Mouse (Mus musculus) bone marrow macrophage, adult 2 months (primary cell): Measurements from ENCODE around the gene Vmn1r82. TPM values are rescaled to one million over a fixed set of nuclear protein-coding genes. Genes with fewer than 3 reads are reported as not detected.

Source experiments
- H3K27ac ChIP-seq: 2 replicates; pipeline ENCODE4 v1.5.1; 2012; ENCODE audit warnings: low read depth, low read length; ENCODE audit not compliant: insufficient read depth
- H3K4me1 ChIP-seq: 2 replicates; pipeline ENCODE4 v1.6.1; 2012; ENCODE audit warnings: low read length; ENCODE audit not compliant: control insufficient read depth, insufficient read depth
- H3K4me3 ChIP-seq: 2 replicates; pipeline ENCODE4 v1.5.1; 2012; ENCODE audit warnings: mild to moderate bottlenecking, low read length, moderate library complexity; ENCODE audit not compliant: insufficient read depth
- CTCF ChIP-seq: IDR thresholded peaks from 2 replicates; pipeline ENCODE4 v1.5.1; 2012; ENCODE audit warnings: low read depth, mild to moderate bottlenecking, low read length, moderate library complexity
- POLR2A ChIP-seq: IDR thresholded peaks from 2 replicates; pipeline ENCODE4 v1.6.1; 2012; ENCODE audit warnings: mild to moderate bottlenecking, low read depth, low read length, borderline replicate concordance
- polyA plus RNA-seq: library from polyadenylated mRNA; stranded (reverse); fragments of >200 nt; gene quantifications from 2 replicates; pipeline ENCODE4 v1.2.4, GENCODE M21; 2012; ENCODE audit not compliant: missing spikeins, insufficient read depth, insufficient read length

The Vmn1r82 gene
- not detected in 2 replicates for polyA plus RNA-seq

DNA sequence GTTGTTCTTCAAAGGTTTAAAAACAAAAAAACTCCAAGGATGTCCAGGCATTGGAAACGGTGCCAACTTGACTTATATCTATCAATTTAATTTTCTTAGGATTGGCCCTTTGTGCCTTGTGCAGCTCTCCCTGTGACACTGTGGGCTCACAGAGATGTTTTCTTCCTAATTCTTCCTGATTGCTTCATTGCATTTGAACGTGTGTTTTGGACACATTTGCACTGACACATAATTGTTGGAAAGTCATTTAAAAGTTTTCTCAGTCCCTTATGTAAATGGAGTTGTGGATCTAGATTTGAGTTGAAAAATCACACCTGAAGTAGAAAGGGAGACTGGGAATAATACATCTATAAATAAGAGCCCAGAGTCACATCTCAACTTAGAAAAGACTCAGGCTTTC lies at the start of gene Vmn1r82:
Gene Vmn1r82, plus strand, starts transcription at position 301 of the 400 bp plus-strand sequence.
- TF ChIP-seq CTCF (no peak), POLR2A (no peak)
- H3K4me3 ChIP-seq: no peak within 1 kb of the TSS
- H3K27ac ChIP-seq: no peak within 1 kb of the TSS
- no peaks in the 10 kb centered on the region for H3K4me1 ChIP-seq

DNA sequence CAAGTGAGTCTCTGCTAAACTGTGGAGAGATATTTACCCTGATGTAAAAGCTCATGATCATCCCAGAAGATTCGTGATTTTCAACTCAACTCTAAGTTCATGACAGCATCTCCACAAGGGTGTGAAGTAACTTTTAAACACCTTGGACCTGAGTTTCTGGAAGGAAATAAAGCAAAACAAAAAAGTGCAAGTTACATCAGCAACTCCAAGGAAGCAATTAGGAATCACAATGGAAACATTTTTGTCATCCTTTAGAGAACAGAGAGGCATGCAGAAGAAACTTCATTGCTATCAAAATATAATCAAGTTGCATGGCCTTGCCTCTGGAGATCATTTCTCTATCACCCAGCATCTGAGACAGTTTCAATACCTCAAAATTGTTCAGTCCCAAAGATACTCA lies 32.1 kb upstream of the Vmn1r82 start, which contains the start of gene Vmn1r81:
Gene Vmn1r81, minus strand, starts transcription at position 101 of the 400 bp plus-strand sequence.
- Histone ChIP-seq H3K27ac (no peak within 1 kb of the TSS), H3K4me1 (no peaks in the 10 kb centered on the region), H3K4me3 (no peak within 1 kb of the TSS)
- no peak for TF ChIP-seq POLR2A
- TF ChIP-seq CTCF: no peak

GRCm38 (mm10) chr7:12329381-12329780 lies 29.2 kb downstream of the Vmn1r82 start, which contains the start of gene Vmn1r83:
Vmn1r83 (minus strand) TSS chr7:12329481.
- TF ChIP-seq CTCF: no peak
- TF ChIP-seq POLR2A: no peak
- Histone ChIP-seq H3K4me3 (no peak within 1 kb of the TSS), H3K27ac (no peak within 1 kb of the TSS), H3K4me1 (no peaks in the 10 kb centered on the region)

Other genes starting within 250 kb of the Vmn1r82 start
- gene Vmn1r78, start 150.2 kb upstream of the Vmn1r82 start, polyA plus RNA-seq: not detected in 2 replicates
- 0.28 TPM in 1 of 2 replicates, not detected in the other for gene Vmn1r79, start 129.2 kb upstream of the Vmn1r82 start, polyA plus RNA-seq
- 0.08 TPM in 1 of 2 replicates, not detected in the other for gene Vmn1r80, start 111.1 kb upstream of the Vmn1r82 start, polyA plus RNA-seq
- gene Vmn1r81, start 32.2 kb upstream of the Vmn1r82 start, polyA plus RNA-seq: 0.13 TPM in 1 of 2 replicates, not detected in the other
- 0.20 TPM in 1 of 2 replicates, not detected in the other for gene Vmn1r83, start 29.1 kb downstream of the Vmn1r82 start, polyA plus RNA-seq
- gene Vmn1r84, start 68.8 kb downstream of the Vmn1r82 start, polyA plus RNA-seq: 0.16 TPM in 1 of 2 replicates, not detected in the other
- 0.85 and 0.91 TPM in 2 replicates for gene Zfp551, start 122.3 kb downstream of the Vmn1r82 start, polyA plus RNA-seq
- gene Zfp606, start 177.9 kb downstream of the Vmn1r82 start, polyA plus RNA-seq: 6.6 and 7.2 TPM in 2 replicates
- gene 2900092C05Rik, start 212.1 kb downstream of the Vmn1r82 start, polyA plus RNA-seq: not detected in 2 replicates